Mouse (Mus musculus) urinary bladder, postnatal 36 days (tissue): ENCODE data around the gene Rpl29.

ENCODE experiments used
- DNase-seq, 2 experiments: peaks; one replicate each; pipeline ENCODE4 v3.0.0; 2022; ENCODE audit warnings: low spot score in 2 of 2, mixed read lengths in 1 of 2

Rpl29 gene

GRCm38 (mm10) chr9:106417841-106418625 lies 11.2 kb upstream of the Rpl29 start:
- peak; percentile 37 to 65 for DNase-seq

- DNase-seq: no peak
Observed at GRCm38 (mm10) chr9:106420608-106421007, 8.6 kb upstream of the Rpl29 start.

GRCm38 (mm10) chr9:106421033-106421864 lies 8.0 kb upstream of the Rpl29 start:
- DNase-seq: no peak

GRCm38 (mm10) chr9:106421865-106422160 lies 7.4 kb upstream of the Rpl29 start:
- DNase-seq: peak; percentile 76 to 82

GRCm38 (mm10) chr9:106428719-106429220 lies 484 bp upstream of the Rpl29 start:
- DNase-seq: no peak

GRCm38 (mm10) chr9:106430015-106430264 lies 686 bp downstream of the Rpl29 start:
- DNase-seq: no peak

GRCm38 (mm10) chr9:106433389-106433788 lies 4.1 kb downstream of the Rpl29 start:
- no peak for DNase-seq

- DNase-seq: no peak
Observed at GRCm38 (mm10) chr9:106436566-106436965, 7.3 kb downstream of the Rpl29 start.

GRCm38 (mm10) chr9:106442680-106443079 lies 13.4 kb downstream of the Rpl29 start:
- no peak for DNase-seq

GRCm38 (mm10) chr9:106444836-106445235 lies 15.6 kb downstream of the Rpl29 start:
- DNase-seq: no peak

- DNase-seq: peak; percentile 90 to 93
Observed at GRCm38 (mm10) chr9:106447348-106447747, 18.1 kb downstream of the Rpl29 start, which contains the start of the genes Abhd14b and Abhd14a. Gene Abhd14b, plus strand, starts transcription at chr9:106447459. Gene Abhd14a, minus strand, starts transcription at chr9:106447678.

- no peak for DNase-seq
Observed at GRCm38 (mm10) chr9:106447951-106448350, 18.7 kb downstream of the Rpl29 start.

GRCm38 (mm10) chr9:106448498-106449031 lies 19.3 kb downstream of the Rpl29 start:
- DNase-seq: peak; percentile 68 to 69

- DNase-seq: no peak
Observed at GRCm38 (mm10) chr9:106449947-106450346, 20.7 kb downstream of the Rpl29 start.

GRCm38 (mm10) chr9:106450661-106451060 lies 21.4 kb downstream of the Rpl29 start:
- peak in 1 of 2 experiments; percentile 68 for DNase-seq

GRCm38 (mm10) chr9:106451298-106451697 lies 22.0 kb downstream of the Rpl29 start:
- no peak for DNase-seq

GRCm38 (mm10) chr9:106451899-106452298 lies 22.6 kb downstream of the Rpl29 start:
- DNase-seq: no peak

- DNase-seq: no peak
Observed at GRCm38 (mm10) chr9:106452351-106452750, 23.1 kb downstream of the Rpl29 start.

GRCm38 (mm10) chr9:106452821-106453220 lies 23.6 kb downstream of the Rpl29 start:
- no peak for DNase-seq

GRCm38 (mm10) chr9:106453271-106454070 lies 24.2 kb downstream of the Rpl29 start, which contains the start of gene Pcbp4:
Gene Pcbp4, plus strand, starts transcription at chr9:106453291.
- DNase-seq: peak in 1 of 2 experiments; percentile 50

- DNase-seq: no peak
Observed at GRCm38 (mm10) chr9:106454071-106454761, 25.0 kb downstream of the Rpl29 start.
